In genomic region chr8:77189318-77189717, GRCm38 (mm10) we compare ENCODE assay signal across 15 mouse cellular contexts.
A peak's percentile ranks its signal among the peaks of the same experiment; 100 is the strongest.
DNase-seq lines count a peak whose midpoint lies in the region; ATAC-seq and TF ChIP-seq lines count a peak whose summit lies in the region.
"Had no signal": no experiment of that assay in that cellular context is flagged by ENCODE, and none has a peak within 500 bp of the region (broad histone marks: within the 10 kb centered on the region; RNA-seq: fewer than 3 reads in every experiment).

No protein-coding gene starts in this region.

- H3K27ac ChIP-seq in gastrocnemius, adult 2 months: no peak overlapping the region
- no peak overlapping the region for H3K27ac ChIP-seq in neural tube, embryonic 15.5 days (replicated peaks)
- H3K27ac ChIP-seq: limb, embryonic 10.5 days; stomach, postnatal 0 days had no signal

- 72% methylated on average over 9 of the region's 9 CpGs for WGBS in neural tube, embryonic 15.5 days

- intact Hi-C loops in gastrocnemius, adult 2 months (cut with DNase I): no loop called here
- intact Hi-C loops in gastrocnemius, postnatal 14 days (cut with DNase I; ENCODE audit: low total_unique reads): no loop called here

- no peaks in the 10 kb centered on the region for H3K9me3 ChIP-seq in neural tube, embryonic 15.5 days (replicated peaks)
- H3K9me3 ChIP-seq: limb, embryonic 10.5 days had no signal

- H3K9ac ChIP-seq in neural tube, embryonic 15.5 days (replicated peaks): no peak overlapping the region

- H3K36me3 ChIP-seq in neural tube, embryonic 15.5 days: no peaks in the 10 kb centered on the region
- H3K36me3 ChIP-seq: limb, embryonic 10.5 days had no signal

- TF ChIP-seq CTCF in gastrocnemius, adult 2 months (IDR thresholded peaks at IDR 0.05): no peak

- H3K4me1 ChIP-seq in neural tube, embryonic 15.5 days: no peaks in the 10 kb centered on the region
- H3K4me1 ChIP-seq: limb, embryonic 10.5 days; megakaryocyte, embryonic 14.5 days had no signal

- H3K4me2 ChIP-seq in neural tube, embryonic 15.5 days: no peak overlapping the region

- no peak overlapping the region for H3K4me3 ChIP-seq in gastrocnemius, adult 2 months
- H3K4me3 ChIP-seq in neural tube, embryonic 15.5 days (replicated peaks): no peak overlapping the region
- H3K4me3 ChIP-seq: erythroblast, embryonic 14.5 days; limb, embryonic 10.5 days; megakaryocyte, embryonic 14.5 days had no signal

- H3K27me3 ChIP-seq in neural tube, embryonic 15.5 days (replicated peaks): no peaks in the 10 kb centered on the region
- H3K27me3 ChIP-seq: megakaryocyte, embryonic 14.5 days had no signal

- DNase-seq in gastrocnemius, adult 2 months: peak; percentile 37
- DNase-seq in gastrocnemius, postnatal 25 days: no peak
- DNase-seq in neural tube, embryonic 10.5 days (ENCODE audit: extremely low spot score, low spot score): no peak
- DNase-seq in gastrocnemius, postnatal 14 days: peak; percentile 40
- DNase-seq in skeletal muscle tissue, adult 2 months (ENCODE audit: low read depth, low spot score): peak; percentile 7
- no peak for DNase-seq in heart, adult 11 months
- no peak for DNase-seq in adipocyte (ENCODE audit: low spot score)
- DNase-seq: kidney, postnatal 25 days; retina, postnatal 1 day had no signal

- peak; percentile 46; the same call in 1 of the 2 replicates for ATAC-seq in neural tube, embryonic 15.5 days (ENCODE audit: low FRiP score)
- ATAC-seq: inflammation-experienced regulatory T-cells, adult 6 months had no signal

Comparison
In these comparisons a context has a peak if more than half of its experiments do, and no peak if none do; other contexts are left out.
1. DNase-seq: peak in gastrocnemius, adult 2 months (single experiment), gastrocnemius, postnatal 14 days (single experiment) and skeletal muscle tissue, adult 2 months (single experiment); none in gastrocnemius, postnatal 25 days (single experiment), neural tube, embryonic 10.5 days (single experiment), heart, adult 11 months (single experiment) and adipocyte (single experiment).